Comparison of ENCODE assay signal across 17 mouse cellular contexts in genomic region chr1:43819091-43819490, GRCm38 (mm10). TPM values are rescaled to one million over a fixed set of nuclear protein-coding genes. Genes with fewer than 3 reads are reported as not detected.
DNase-seq lines count a peak whose midpoint lies in the region; ATAC-seq and TF ChIP-seq lines count a peak whose summit lies in the region.
"Had no signal": no experiment of that assay in that cellular context is flagged by ENCODE, and none has a peak within 500 bp of the region (broad histone marks: within the 10 kb centered on the region; RNA-seq: fewer than 3 reads in every experiment).

No protein-coding gene starts in this region.

- H3K4me2 ChIP-seq in lung, postnatal 0 days (replicated peaks; ENCODE audit: low read depth, low read length) = no peak overlapping the region
- no peak overlapping the region for H3K4me2 ChIP-seq in hindbrain, embryonic 12.5 days (replicated peaks)
- H3K4me2 ChIP-seq: embryonic facial prominence, embryonic 12.5 days; limb, embryonic 13.5 days; midbrain, embryonic 15.5 days; neural tube, embryonic 12.5 days had no signal

- H3K9ac ChIP-seq in lung, postnatal 0 days (replicated peaks; ENCODE audit: low read depth) = no peak overlapping the region
- no peak overlapping the region for H3K9ac ChIP-seq in hindbrain, embryonic 12.5 days
- H3K9ac ChIP-seq: embryonic facial prominence, embryonic 12.5 days; limb, embryonic 13.5 days; liver, postnatal 0 days; midbrain, embryonic 15.5 days; neural tube, embryonic 12.5 days had no signal

- no peak for TF ChIP-seq CTCF in lung, postnatal 0 days (IDR thresholded peaks at IDR 0.05)
- TF ChIP-seq CTCF in lung, adult 2 months (IDR thresholded peaks at IDR 0.05; ENCODE audit: insufficient read depth, low read length) = no peak
- TF ChIP-seq CTCF in embryonic fibroblast, embryonic 13.5 days (IDR thresholded peaks at IDR 0.05; ENCODE audit: borderline replicate concordance, insufficient read depth, low read length) = no peak

- TF ChIP-seq EP300 in lung, postnatal 0 days (IDR thresholded peaks at IDR 0.05) = no peak

- 66% methylated on average over 2 of the region's 2 CpGs for WGBS in lung, postnatal 0 days
- 73% methylated on average over 2 of the region's 2 CpGs for WGBS in lung, adult 2 months
- 83% methylated on average over 2 of the region's 2 CpGs for WGBS in hindbrain, embryonic 12.5 days

- ATAC-seq in frontal cortex, adult (ENCODE audit: low TSS enrichment) = peak; percentile 42; the same call in 1 of the 2 replicates
- ATAC-seq in lung, postnatal 0 days = peak; percentile 26; the same call in 1 of the 2 replicates
- ATAC-seq in hindbrain, embryonic 12.5 days (ENCODE audit: low FRiP score) = no peak
- ATAC-seq: activated CD4-positive, CD25-positive, alpha-beta regulatory T cell, adult 4 months; hindbrain, postnatal 0 days; liver, postnatal 0 days; midbrain, embryonic 15.5 days had no signal

- no peak for TF ChIP-seq POLR2A in lung, adult 2 months (IDR thresholded peaks at IDR 0.05; ENCODE audit: borderline replicate concordance, extremely low read depth, low read depth, low read length)
- no peak for TF ChIP-seq POLR2A in embryonic fibroblast, embryonic 13.5 days (IDR thresholded peaks at IDR 0.05; ENCODE audit: low read depth, low read length)

- H3K36me3 ChIP-seq in lung, postnatal 0 days (ENCODE audit: insufficient read depth, low read length) = no peaks in the 10 kb centered on the region
- H3K36me3 ChIP-seq in hindbrain, embryonic 12.5 days = no peaks in the 10 kb centered on the region
- H3K36me3 ChIP-seq: embryonic facial prominence, embryonic 12.5 days; limb, embryonic 13.5 days; midbrain, embryonic 15.5 days; neural tube, embryonic 12.5 days had no signal

- H3K4me3 ChIP-seq in lung, postnatal 0 days (ENCODE audit: low read depth, low read length) = no peak overlapping the region
- H3K4me3 ChIP-seq in lung, adult 2 months (replicated peaks; ENCODE audit: extremely low read depth, low read depth, low read length) = no peak overlapping the region
- H3K4me3 ChIP-seq in embryonic fibroblast, embryonic 13.5 days (ENCODE audit: insufficient read depth, low read length) = no peak overlapping the region
- H3K4me3 ChIP-seq in hindbrain, embryonic 12.5 days = no peak overlapping the region
- H3K4me3 ChIP-seq: embryonic facial prominence, embryonic 12.5 days; limb, embryonic 13.5 days; midbrain, embryonic 15.5 days; neural tube, embryonic 12.5 days had no signal

- no peak overlapping the region for H3K27ac ChIP-seq in lung, postnatal 0 days (ENCODE audit: low read length)
- peak overlapping the region; percentile 57 for H3K27ac ChIP-seq in embryonic fibroblast, embryonic 13.5 days (ENCODE audit: insufficient read depth, low read length)
- no peak overlapping the region for H3K27ac ChIP-seq in hindbrain, embryonic 12.5 days
- H3K27ac ChIP-seq: embryonic facial prominence, embryonic 12.5 days; hindbrain, postnatal 0 days; limb, embryonic 13.5 days; macrophage; midbrain, embryonic 15.5 days; neural tube, embryonic 12.5 days had no signal

- no peaks in the 10 kb centered on the region for H3K4me1 ChIP-seq in lung, postnatal 0 days (ENCODE audit: insufficient read depth, low read depth, low read length)
- no peaks in the 10 kb centered on the region; the same call in 1 of the 2 replicates for H3K4me1 ChIP-seq in lung, adult 2 months (ENCODE audit: control insufficient read depth, insufficient read depth, low read length)
- peaks cover 17% of the 10 kb centered on the region for H3K4me1 ChIP-seq in embryonic fibroblast, embryonic 13.5 days (ENCODE audit: control insufficient read depth, insufficient read depth, low read length)
- peaks cover 7% of the 10 kb centered on the region; the same call in 1 of the 2 replicates for H3K4me1 ChIP-seq in hindbrain, embryonic 12.5 days
- H3K4me1 ChIP-seq: embryonic facial prominence, embryonic 12.5 days; neural tube, embryonic 12.5 days had no signal

- DNase-seq in frontal cortex, postnatal 36 days (ENCODE audit: low spot score in 2 of 2) = no peak
- peak; percentile 10 for DNase-seq in lung, postnatal 0 days (ENCODE audit: low spot score)
- DNase-seq in lung, adult 2 months = no peak
- no peak for DNase-seq in thymus, postnatal 14 days
- DNase-seq: cerebellum, postnatal 14 days; heart, adult 18-20 months; liver, postnatal 0 days had no signal

- no peaks in the 10 kb centered on the region for H3K9me3 ChIP-seq in lung, postnatal 0 days (ENCODE audit: low read length)
- H3K9me3 ChIP-seq in hindbrain, embryonic 12.5 days (replicated peaks) = no peaks in the 10 kb centered on the region
- H3K9me3 ChIP-seq: embryonic facial prominence, embryonic 12.5 days; limb, embryonic 13.5 days; midbrain, embryonic 15.5 days; neural tube, embryonic 12.5 days had no signal

- no peaks in the 10 kb centered on the region for H3K27me3 ChIP-seq in lung, postnatal 0 days (replicated peaks; ENCODE audit: insufficient read depth, low read length)
- H3K27me3 ChIP-seq in hindbrain, embryonic 12.5 days = no peaks in the 10 kb centered on the region
- H3K27me3 ChIP-seq: embryonic facial prominence, embryonic 12.5 days; limb, embryonic 13.5 days; midbrain, embryonic 15.5 days; neural tube, embryonic 12.5 days had no signal

RNA-seq across cellular contexts. Expression of gene Uxs1, which starts 8.5 kb away (rescaled TPM):
- polyA plus RNA-seq in lung, postnatal 0 days (2015; fragmentation: Nextera tagmentation; extraction: Ambion mirVana) = 17.7 and 18.5 TPM in 2 replicates
- polyA plus RNA-seq in lung, adult 2 months (2012; rRNA removed) = 11.4 and 11.5 TPM in 2 replicates
- 42.6 and 44.2 TPM in 2 replicates for polyA plus RNA-seq in embryonic fibroblast, embryonic 13.5 days (2011; ENCODE audit: insufficient read length, low read depth, missing spikeins)
- 22.5 and 24.6 TPM in 2 replicates for polyA plus RNA-seq in hindbrain, embryonic 12.5 days (2016; fragmentation: Nextera tagmentation; extraction: Ambion mirVana)
